Mouse (Mus musculus) midbrain, embryonic 15.5 days (tissue): Measurements from ENCODE around the gene 9830107B12Rik. TPM values are rescaled to one million over a fixed set of nuclear protein-coding genes. Genes with fewer than 3 reads are reported as not detected.

Experiments
- ATAC-seq: fragments of 200-750 bp; cut with Nextera tagmentation; replicated peaks from 2 replicates; pipeline ENCODE4 v1.8.0; 2017; ENCODE audit warnings: moderate TSS enrichment
- H3K27ac ChIP-seq: fragments of 300-500 bp; sonication (generic); 2 replicates; pipeline ENCODE4 v1.5.1; 2015; ENCODE audit warnings: mild to moderate bottlenecking, inconsistent platforms
- H3K27me3 ChIP-seq: fragments of 300-500 bp; sonication (generic); replicated peaks from 2 replicates; pipeline ENCODE4 v1.6.1; 2015; ENCODE audit warnings: inconsistent platforms
- H3K36me3 ChIP-seq: fragments of 300-500 bp; sonication (generic); replicated peaks from 2 replicates; pipeline ENCODE4 v1.6.1; 2015; ENCODE audit warnings: inconsistent platforms
- H3K4me1 ChIP-seq: fragments of 300-500 bp; sonication (generic); 2 replicates; pipeline ENCODE4 v1.6.1; 2015; ENCODE audit warnings: inconsistent platforms
- H3K4me2 ChIP-seq: fragments of 300-500 bp; sonication (generic); 2 replicates; pipeline ENCODE4 v1.6.1; 2015; ENCODE audit warnings: inconsistent platforms, mild to moderate bottlenecking, moderate library complexity
- H3K4me3 ChIP-seq: fragments of 300-500 bp; sonication (generic); 2 replicates; pipeline ENCODE4 v1.5.1; 2015; ENCODE audit warnings: mild to moderate bottlenecking, inconsistent platforms
- H3K9ac ChIP-seq: fragments of 300-500 bp; sonication (generic); 2 replicates; pipeline ENCODE4 v1.6.1; 2015; ENCODE audit warnings: mild to moderate bottlenecking, inconsistent platforms
- H3K9me3 ChIP-seq: fragments of 300-500 bp; sonication (generic); 2 replicates; pipeline ENCODE4 v1.6.1; 2016; ENCODE audit warnings: inconsistent platforms
- WGBS: fragments of 180-500 bp; shearing (Covaris S2); methylation state at CpG from one replicate; pipeline ENCODE4 v1.1.7; 2015; ENCODE audit warnings: mixed read lengths; 5-methylcytosine and 5-hydroxymethylcytosine counted together
- polyA plus RNA-seq: library from polyadenylated mRNA; unstranded; fragments of >200 nt; fragmentation: Nextera tagmentation; extraction: Ambion mirVana; gene quantifications from 2 replicates; pipeline ENCODE4 v1.2.1, GENCODE M21; 2015

The 9830107B12Rik gene
- polyA plus RNA-seq, 1 experiment from 2014 or later, result not detected

GRCm38 (mm10) chr17:48107333-48107732 lies 38.7 kb downstream of the 9830107B12Rik start:
- Histone ChIP-seq H3K9me3 (no peaks in the 10 kb centered on the region), H3K4me2 (no peak overlapping the region), H3K4me1 (peaks cover 4% of the 10 kb centered on the region; the same call in 1 of the 2 replicates), H3K27ac (no peak overlapping the region), H3K36me3 (no peaks in the 10 kb centered on the region), H3K27me3 (no peaks in the 10 kb centered on the region), H3K9ac (no peak overlapping the region), H3K4me3 (no peak overlapping the region)
- WGBS, result 35% methylated on average over 4 of the region's 4 CpGs
- 0 out of 2 replicates have a peak, but pooled peaks have one; percentile 45 for ATAC-seq

DNA sequence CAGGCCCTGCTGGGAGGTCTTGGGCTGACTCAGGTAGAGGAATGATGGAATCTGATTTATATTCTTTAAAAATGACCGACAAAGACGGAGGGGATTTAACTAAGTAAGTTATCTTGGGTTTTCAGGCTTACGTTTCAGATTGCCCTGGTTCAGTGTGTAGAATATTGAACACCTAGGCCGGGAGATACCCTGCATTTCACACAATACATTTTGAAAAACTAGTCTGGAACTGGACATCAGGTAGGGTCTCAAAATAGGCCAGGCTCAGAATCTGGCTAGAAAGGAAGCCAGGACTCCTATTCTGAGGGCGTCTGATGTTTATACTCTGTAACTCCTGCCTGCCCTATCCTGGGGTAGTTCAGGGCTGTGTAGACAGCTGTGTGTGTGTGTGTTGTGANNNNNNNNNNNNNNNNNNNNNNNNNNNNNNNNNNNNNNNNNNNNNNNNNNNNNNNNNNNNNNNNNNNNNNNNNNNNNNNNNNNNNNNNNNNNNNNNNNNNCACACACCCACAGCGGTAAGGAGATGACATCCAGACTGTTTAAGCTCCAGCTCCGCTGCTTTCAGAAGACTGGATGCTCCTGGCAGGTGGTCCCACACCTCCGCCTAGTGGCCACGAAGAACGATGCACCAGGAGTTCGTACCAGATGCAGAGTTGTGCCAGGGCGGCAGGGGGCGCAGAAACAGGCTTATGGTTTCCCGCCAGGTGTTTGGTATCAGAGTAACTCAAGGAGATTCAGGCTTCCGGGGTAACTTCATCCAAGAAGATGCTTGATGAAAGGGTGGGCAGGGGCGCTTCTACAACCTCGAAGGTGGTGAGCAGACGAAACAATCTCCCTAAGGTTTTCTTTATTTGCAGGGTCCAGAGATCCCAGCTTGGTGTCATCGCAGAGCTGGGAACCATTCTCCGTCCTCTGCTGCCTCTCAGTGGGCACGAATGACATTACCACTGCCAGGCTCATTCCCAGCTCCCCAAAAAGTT lies 45.3 kb downstream of the 9830107B12Rik start:
- peak; percentile 80 for ATAC-seq
- 12% methylated on average over 21 of the region's 21 CpGs for WGBS
- H3K27ac ChIP-seq, result no peak overlapping the region

GRCm38 (mm10) chr17:48099312-48099711 lies 46.8 kb downstream of the 9830107B12Rik start:
- no peaks in the 10 kb centered on the region for H3K9me3 ChIP-seq
- no peak overlapping the region for H3K27ac ChIP-seq
- H3K4me3 ChIP-seq, result no peak overlapping the region
- 9% methylated on average over 11 of the region's 11 CpGs for WGBS
- H3K27me3 ChIP-seq, result peaks cover 54% of the 10 kb centered on the region
- no peaks in the 10 kb centered on the region for H3K36me3 ChIP-seq
- no peak overlapping the region for H3K9ac ChIP-seq
- ATAC-seq, result no peak
- H3K4me2 ChIP-seq, result peak overlapping the region; percentile 48; the same call in 1 of the 2 replicates
- H3K4me1 ChIP-seq, result peaks cover 41% of the 10 kb centered on the region

More for the DNA sequence above, 45.3 kb downstream of the 9830107B12Rik start:
- no peaks in the 10 kb centered on the region for H3K9me3 ChIP-seq
- no peak overlapping the region for H3K9ac ChIP-seq
- no peaks in the 10 kb centered on the region for H3K36me3 ChIP-seq
- peak overlapping the region; percentile 50 for H3K4me2 ChIP-seq
- peaks cover 41% of the 10 kb centered on the region for H3K27me3 ChIP-seq
- H3K4me3 ChIP-seq, result peak overlapping the region; percentile 32
- peaks cover 33% of the 10 kb centered on the region for H3K4me1 ChIP-seq

GRCm38 (mm10) chr17:48098528-48098890 lies 47.6 kb downstream of the 9830107B12Rik start:
- H3K36me3 ChIP-seq, result no peaks in the 10 kb centered on the region
- H3K4me2 ChIP-seq, result peak overlapping the region; percentile 48
- H3K27me3 ChIP-seq, result peaks cover 62% of the 10 kb centered on the region
- no peak overlapping the region for H3K27ac ChIP-seq
- under 1% methylated on average over 19 of the region's 19 CpGs for WGBS
- H3K4me1 ChIP-seq, result peaks cover 41% of the 10 kb centered on the region
- H3K9ac ChIP-seq, result no peak overlapping the region
- peak overlapping the region; percentile 24; the same call in 1 of the 2 replicates for H3K4me3 ChIP-seq
- no peaks in the 10 kb centered on the region for H3K9me3 ChIP-seq
- ATAC-seq, result no peak

DNA sequence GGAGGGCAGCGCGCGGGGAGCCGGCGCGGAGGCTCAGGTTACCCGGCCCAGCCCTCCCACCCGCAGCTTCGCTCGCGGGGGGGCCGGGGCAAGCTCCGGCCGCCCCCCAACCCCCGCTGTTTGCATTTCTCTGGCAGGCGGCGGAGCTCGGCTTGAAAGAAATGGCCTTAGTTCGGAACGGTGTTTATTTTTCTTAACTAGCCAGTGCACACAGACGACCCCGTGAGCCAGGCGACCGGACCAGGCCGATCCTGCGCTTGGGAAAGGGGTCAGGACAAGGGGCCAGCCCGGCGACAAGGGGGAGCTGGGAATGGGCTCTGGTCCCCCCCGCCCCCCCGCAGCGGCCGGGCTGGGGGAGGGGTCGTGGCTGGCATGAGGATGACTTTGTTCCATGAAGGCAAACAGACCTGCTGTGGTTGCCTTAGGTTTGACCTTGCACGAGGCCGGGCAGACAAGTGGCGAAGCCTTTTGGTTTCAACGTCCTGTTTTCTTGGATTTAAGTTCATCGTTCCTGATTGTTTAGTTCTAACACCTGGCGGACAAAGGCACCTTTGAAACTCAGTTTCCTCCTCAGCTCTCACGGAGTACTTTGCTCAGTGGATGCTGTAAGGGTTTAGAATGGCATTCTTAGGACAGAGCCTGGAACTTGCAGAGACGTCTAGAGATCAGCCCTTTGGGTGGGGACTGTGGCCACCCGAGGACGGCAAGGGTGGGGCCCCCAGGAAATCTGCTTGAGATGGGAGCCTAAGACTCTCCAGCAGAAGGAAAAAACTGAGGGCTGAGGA lies 48.1 kb downstream of the 9830107B12Rik start:
- H3K4me1 ChIP-seq, result peaks cover 41% of the 10 kb centered on the region
- H3K27me3 ChIP-seq, result peaks cover 63% of the 10 kb centered on the region
- 1% methylated on average over 39 of the region's 43 CpGs for WGBS

DNA sequence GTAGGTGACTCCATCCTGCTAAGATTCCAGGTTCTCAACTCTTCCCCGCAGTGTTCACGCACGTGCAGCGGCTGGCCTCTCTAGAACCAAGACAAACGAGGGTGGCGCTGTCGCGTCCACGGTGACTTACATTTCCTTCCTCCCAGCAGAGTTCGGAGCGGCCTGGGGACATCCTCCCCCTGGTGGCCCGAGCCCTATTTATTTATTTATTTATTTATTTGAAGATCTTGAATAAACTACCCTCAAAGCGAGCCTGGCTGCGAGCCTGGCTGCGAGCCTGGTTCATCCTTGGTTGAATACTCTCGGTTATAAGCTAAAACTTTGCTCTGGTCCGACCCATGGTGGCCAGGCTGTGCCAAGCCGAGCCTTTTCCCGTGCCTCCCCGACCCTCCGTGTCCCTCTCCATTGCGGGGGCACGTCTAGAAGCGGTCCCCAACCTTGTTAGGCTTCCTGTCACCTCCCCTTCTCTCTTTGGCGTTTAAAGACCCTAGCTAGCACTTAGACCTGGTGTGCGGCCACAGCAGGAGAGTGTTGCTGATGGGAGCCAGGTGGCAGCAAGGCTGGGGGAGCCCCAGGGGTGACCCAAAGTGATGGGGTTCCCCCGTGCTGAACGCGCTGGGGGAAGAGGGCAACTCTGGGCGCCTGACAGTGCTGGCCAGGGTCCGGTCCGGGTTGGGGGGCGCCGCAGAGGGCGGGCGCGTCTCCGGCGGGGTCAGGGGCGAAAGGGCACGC lies 48.9 kb downstream of the 9830107B12Rik start:
- Histone ChIP-seq H3K4me2 (peak overlapping the region; percentile 48), H3K9me3 (no peaks in the 10 kb centered on the region), H3K27ac (no peak overlapping the region), H3K4me1 (peaks cover 41% of the 10 kb centered on the region), H3K36me3 (no peaks in the 10 kb centered on the region), H3K4me3 (peak overlapping the region; percentile 24), H3K9ac (no peak overlapping the region), H3K27me3 (peaks cover 63% of the 10 kb centered on the region)
- WGBS, result under 1% methylated on average over 40 of the region's 41 CpGs
- ATAC-seq, result no peak

More for the DNA sequence above, 48.1 kb downstream of the 9830107B12Rik start:
- H3K4me3 ChIP-seq, result peak overlapping the region; percentile 24
- H3K9ac ChIP-seq, result no peak overlapping the region
- no peak overlapping the region for H3K27ac ChIP-seq
- no peaks in the 10 kb centered on the region for H3K36me3 ChIP-seq
- H3K9me3 ChIP-seq, result no peaks in the 10 kb centered on the region
- H3K4me2 ChIP-seq, result peak overlapping the region; percentile 48
- no peak for ATAC-seq

- Histone ChIP-seq H3K9me3 (no peaks in the 10 kb centered on the region), H3K4me2 (no peak overlapping the region; the same call in 1 of the 2 replicates), H3K4me1 (peaks cover 41% of the 10 kb centered on the region), H3K9ac (no peak overlapping the region), H3K27ac (no peak overlapping the region), H3K27me3 (peaks cover 63% of the 10 kb centered on the region), H3K36me3 (no peaks in the 10 kb centered on the region), H3K4me3 (no peak overlapping the region)
- ATAC-seq, result no peak
- WGBS, result 6% methylated on average over 17 of the region's 17 CpGs
Measured at GRCm38 (mm10) chr17:48096321-48096720, 49.7 kb downstream of the 9830107B12Rik start.

DNA sequence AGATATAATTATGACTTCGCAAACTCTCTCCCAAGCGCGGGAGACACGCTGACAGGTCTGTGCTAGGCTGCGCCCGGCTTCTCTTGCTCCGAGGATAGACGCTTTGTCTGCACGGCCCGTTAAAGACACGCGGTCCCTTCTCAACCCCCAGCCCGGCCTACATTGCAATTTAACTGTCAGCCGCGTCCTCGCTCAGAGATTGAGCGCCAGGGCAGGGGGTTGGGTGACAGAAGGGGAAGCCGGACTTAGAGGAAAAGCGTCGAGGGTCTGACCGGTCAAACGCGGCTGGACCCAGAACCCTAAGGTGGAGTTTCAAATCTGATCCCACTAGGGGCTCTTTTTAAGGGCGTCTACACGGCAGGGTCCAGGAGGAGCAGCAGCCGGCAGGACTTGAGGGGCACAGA lies 50.3 kb downstream of the 9830107B12Rik start:
- H3K4me1 ChIP-seq, result peaks cover 41% of the 10 kb centered on the region
- H3K4me2 ChIP-seq, result peak overlapping the region; percentile 42
- no peaks in the 10 kb centered on the region for H3K9me3 ChIP-seq
- H3K4me3 ChIP-seq, result peak overlapping the region; percentile 15
- no peak overlapping the region for H3K9ac ChIP-seq
- 1% methylated on average over 26 of the region's 26 CpGs for WGBS
- no peak for ATAC-seq
- H3K27me3 ChIP-seq, result peaks cover 63% of the 10 kb centered on the region
- H3K36me3 ChIP-seq, result no peaks in the 10 kb centered on the region
- H3K27ac ChIP-seq, result no peak overlapping the region

GRCm38 (mm10) chr17:48094820-48095680 lies 51.0 kb downstream of the 9830107B12Rik start:
- no peak overlapping the region for H3K4me3 ChIP-seq
- H3K9ac ChIP-seq, result no peak overlapping the region
- H3K27me3 ChIP-seq, result peaks cover 59% of the 10 kb centered on the region
- H3K4me2 ChIP-seq, result peak overlapping the region; percentile 42
- no peak overlapping the region for H3K27ac ChIP-seq
- no peak for ATAC-seq
- H3K9me3 ChIP-seq, result no peaks in the 10 kb centered on the region
- WGBS, result 6% methylated on average over 19 of the region's 20 CpGs
- peaks cover 41% of the 10 kb centered on the region for H3K4me1 ChIP-seq
- H3K36me3 ChIP-seq, result no peaks in the 10 kb centered on the region

- H3K9me3 ChIP-seq, result no peaks in the 10 kb centered on the region
- 77% methylated on average over 5 of the region's 5 CpGs for WGBS
- H3K27ac ChIP-seq, result no peak overlapping the region
- H3K4me1 ChIP-seq, result peaks cover 32% of the 10 kb centered on the region
- no peaks in the 10 kb centered on the region for H3K36me3 ChIP-seq
- H3K9ac ChIP-seq, result no peak overlapping the region
- no peak overlapping the region for H3K4me2 ChIP-seq
- no peak for ATAC-seq
- no peak overlapping the region for H3K4me3 ChIP-seq
- peaks cover 43% of the 10 kb centered on the region for H3K27me3 ChIP-seq
Measured at GRCm38 (mm10) chr17:48093286-48093817, 52.7 kb downstream of the 9830107B12Rik start.

GRCm38 (mm10) chr17:48090305-48090704 lies 55.8 kb downstream of the 9830107B12Rik start:
- H3K36me3 ChIP-seq, result no peaks in the 10 kb centered on the region
- H3K4me2 ChIP-seq, result no peak overlapping the region
- H3K4me1 ChIP-seq, result peaks cover 3% of the 10 kb centered on the region
- H3K9me3 ChIP-seq, result no peaks in the 10 kb centered on the region
- ATAC-seq, result no peak
- H3K4me3 ChIP-seq, result no peak overlapping the region
- peaks cover 18% of the 10 kb centered on the region for H3K27me3 ChIP-seq
- WGBS, result 45% methylated on average over 12 of the region's 12 CpGs
- no peak overlapping the region for H3K9ac ChIP-seq
- H3K27ac ChIP-seq, result no peak overlapping the region
